Mouse (Mus musculus) neural tube, embryonic 13.5 days (tissue): Measurements from ENCODE around the gene Notch2. TPM values are rescaled to one million over a fixed set of nuclear protein-coding genes. Genes with fewer than 3 reads are reported as not detected.

Experiments
- ATAC-seq: fragments of 200-750 bp; cut with Nextera tagmentation; 2 replicates; pipeline ENCODE4 v1.8.0; 2017; ENCODE audit warnings: low read depth, mild to moderate bottlenecking, moderate TSS enrichment, moderate library complexity
- H3K27ac ChIP-seq: fragments of 300-500 bp; sonication (generic); replicated peaks from 2 replicates; pipeline ENCODE4 v1.5.1; 2015; ENCODE audit warnings: moderate library complexity, mild to moderate bottlenecking, inconsistent platforms
- H3K27me3 ChIP-seq: fragments of 300-500 bp; sonication (generic); 2 replicates; pipeline ENCODE4 v1.6.1; 2015; ENCODE audit warnings: mild to moderate bottlenecking, inconsistent platforms
- H3K36me3 ChIP-seq: fragments of 300-500 bp; sonication (generic); 2 replicates; pipeline ENCODE4 v1.6.1; 2015; ENCODE audit warnings: mild to moderate bottlenecking, inconsistent platforms
- H3K4me1 ChIP-seq: fragments of 300-500 bp; sonication (generic); replicated peaks from 2 replicates; pipeline ENCODE4 v1.6.1; 2015; ENCODE audit warnings: inconsistent platforms
- H3K4me2 ChIP-seq: fragments of 300-500 bp; sonication (generic); 2 replicates; pipeline ENCODE4 v1.6.1; 2015; ENCODE audit warnings: inconsistent platforms, mild to moderate bottlenecking, moderate library complexity
- H3K4me3 ChIP-seq: fragments of 300-500 bp; sonication (generic); 2 replicates; pipeline ENCODE4 v1.5.1; 2015; ENCODE audit warnings: mild to moderate bottlenecking, inconsistent platforms
- H3K9ac ChIP-seq: fragments of 300-500 bp; sonication (generic); 2 replicates; pipeline ENCODE4 v1.6.1; 2015; ENCODE audit warnings: moderate library complexity, mild to moderate bottlenecking, inconsistent platforms
- H3K9me3 ChIP-seq: fragments of 300-500 bp; sonication (generic); 2 replicates; pipeline ENCODE4 v1.6.1; 2016; ENCODE audit warnings: inconsistent platforms
- whole genome bisulfite sequencing: fragments of 180-500 bp; shearing (Covaris S2); methylation state at CpG from one replicate; pipeline ENCODE4 v1.1.7; 2015; 5-methylcytosine and 5-hydroxymethylcytosine counted together
- polyA plus RNA-seq: library from polyadenylated mRNA; unstranded; fragments of >200 nt; fragmentation: Nextera tagmentation; extraction: Ambion mirVana; gene quantifications from 2 replicates; pipeline ENCODE4 v1.2.1, GENCODE M21; 2015

Notch2 gene
- polyA plus RNA-seq, 1 experiment from 2014 or later = 11.2 TPM

- Histone ChIP-seq H3K27me3 (no peaks in the 10 kb centered on the region), H3K4me1 (peaks cover 21% of the 10 kb centered on the region), H3K36me3 (peaks cover 11% of the 10 kb centered on the region), H3K27ac (no peak overlapping the region), H3K9ac (no peak overlapping the region), H3K9me3 (no peaks in the 10 kb centered on the region), H3K4me3 (no peak overlapping the region), H3K4me2 (no peak overlapping the region)
- no peak for ATAC-seq
- 93% methylated on average over 8 of the region's 8 CpGs for WGBS
Observed at GRCm38 (mm10) chr3:98072570-98072969, 59.2 kb downstream of the Notch2 start.

DNA sequence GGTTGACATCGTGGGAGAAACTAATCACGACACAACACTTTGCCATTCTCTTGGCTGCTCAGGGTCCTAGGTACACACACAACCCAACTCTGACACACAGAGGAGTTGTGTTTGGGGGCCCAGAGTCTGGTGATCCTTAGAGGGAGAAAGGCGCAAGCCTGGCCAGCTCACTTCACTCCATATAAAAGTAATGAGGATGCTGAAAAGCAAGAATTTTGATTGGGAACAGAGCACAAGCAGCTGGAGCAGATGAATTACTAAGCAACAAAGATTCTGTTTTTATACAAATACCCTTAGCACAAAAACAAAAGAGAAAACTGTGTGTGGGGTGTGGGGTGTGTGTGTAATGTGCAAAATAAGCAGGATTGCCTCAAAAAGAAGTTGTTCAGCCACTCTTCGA, 60.2 kb downstream of the Notch2 start:
- 91% methylated on average over 4 of the region's 4 CpGs for WGBS
- Histone ChIP-seq H3K9ac (no peak overlapping the region), H3K27me3 (no peaks in the 10 kb centered on the region), H3K4me3 (no peak overlapping the region), H3K9me3 (no peaks in the 10 kb centered on the region), H3K4me1 (peaks cover 15% of the 10 kb centered on the region), H3K4me2 (no peak overlapping the region), H3K36me3 (peaks cover 11% of the 10 kb centered on the region), H3K27ac (no peak overlapping the region)
- ATAC-seq = no peak

DNA sequence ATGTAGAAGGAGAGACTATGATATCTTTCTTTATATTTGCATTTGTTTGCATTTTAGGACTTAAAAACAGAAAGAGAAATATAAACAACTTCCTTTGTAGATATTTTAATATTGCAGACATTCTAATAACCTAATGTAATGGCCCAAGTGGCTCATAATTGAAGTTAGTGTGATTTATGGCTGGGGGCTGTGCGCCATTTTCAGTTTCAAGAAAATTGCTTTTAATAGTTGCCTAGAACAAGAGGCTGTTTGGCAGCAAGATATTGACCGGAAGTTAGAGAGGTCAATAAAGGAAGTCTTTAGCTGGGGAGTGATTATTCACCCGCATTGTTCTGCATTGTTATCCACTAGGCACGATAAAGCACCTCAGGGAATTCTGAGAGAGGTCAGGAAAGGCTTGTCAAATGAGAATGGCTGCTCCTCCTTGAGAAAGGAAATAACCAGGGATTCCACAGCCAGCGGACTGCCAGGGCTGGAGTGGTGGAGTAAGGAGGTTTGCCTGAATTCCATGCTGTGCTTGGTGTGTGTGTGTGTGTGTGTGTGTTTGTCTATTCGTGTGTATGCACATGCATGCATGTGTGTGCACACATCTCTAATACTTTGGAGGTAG, 61.4 kb downstream of the Notch2 start:
- 30% methylated on average over 6 of the region's 6 CpGs for WGBS
- ATAC-seq = peak; percentile 48
- H3K4me3 ChIP-seq = no peak overlapping the region
- H3K36me3 ChIP-seq = peaks cover 11% of the 10 kb centered on the region
- H3K4me1 ChIP-seq = peaks cover 12% of the 10 kb centered on the region
- peak overlapping the region; percentile 68 for H3K27ac ChIP-seq
- peak overlapping the region; percentile 2; the same call in 1 of the 2 replicates for H3K4me2 ChIP-seq
- no peaks in the 10 kb centered on the region for H3K27me3 ChIP-seq
- no peak overlapping the region for H3K9ac ChIP-seq
- no peaks in the 10 kb centered on the region for H3K9me3 ChIP-seq

- no peaks in the 10 kb centered on the region for H3K9me3 ChIP-seq
- H3K27me3 ChIP-seq = no peaks in the 10 kb centered on the region
- 87% methylated on average over 5 of the region's 5 CpGs for WGBS
- H3K36me3 ChIP-seq = peaks cover 7% of the 10 kb centered on the region; the same call in 1 of the 2 replicates
- no peak overlapping the region for H3K27ac ChIP-seq
- no peak overlapping the region for H3K9ac ChIP-seq
- no peak overlapping the region for H3K4me3 ChIP-seq
- peaks cover 12% of the 10 kb centered on the region for H3K4me1 ChIP-seq
- no peak for ATAC-seq
- H3K4me2 ChIP-seq = no peak overlapping the region
Observed at GRCm38 (mm10) chr3:98077866-98078265, 64.5 kb downstream of the Notch2 start.

- Histone ChIP-seq H3K36me3 (peaks cover 7% of the 10 kb centered on the region; the same call in 1 of the 2 replicates), H3K27me3 (no peaks in the 10 kb centered on the region), H3K9ac (no peak overlapping the region), H3K4me2 (no peak overlapping the region), H3K27ac (no peak overlapping the region), H3K4me1 (peaks cover 18% of the 10 kb centered on the region), H3K9me3 (no peaks in the 10 kb centered on the region), H3K4me3 (no peak overlapping the region)
- ATAC-seq = no peak
- WGBS = 83% methylated on average over 1 of the region's 1 CpGs
Observed at GRCm38 (mm10) chr3:98078816-98079215, 65.5 kb downstream of the Notch2 start.

DNA sequence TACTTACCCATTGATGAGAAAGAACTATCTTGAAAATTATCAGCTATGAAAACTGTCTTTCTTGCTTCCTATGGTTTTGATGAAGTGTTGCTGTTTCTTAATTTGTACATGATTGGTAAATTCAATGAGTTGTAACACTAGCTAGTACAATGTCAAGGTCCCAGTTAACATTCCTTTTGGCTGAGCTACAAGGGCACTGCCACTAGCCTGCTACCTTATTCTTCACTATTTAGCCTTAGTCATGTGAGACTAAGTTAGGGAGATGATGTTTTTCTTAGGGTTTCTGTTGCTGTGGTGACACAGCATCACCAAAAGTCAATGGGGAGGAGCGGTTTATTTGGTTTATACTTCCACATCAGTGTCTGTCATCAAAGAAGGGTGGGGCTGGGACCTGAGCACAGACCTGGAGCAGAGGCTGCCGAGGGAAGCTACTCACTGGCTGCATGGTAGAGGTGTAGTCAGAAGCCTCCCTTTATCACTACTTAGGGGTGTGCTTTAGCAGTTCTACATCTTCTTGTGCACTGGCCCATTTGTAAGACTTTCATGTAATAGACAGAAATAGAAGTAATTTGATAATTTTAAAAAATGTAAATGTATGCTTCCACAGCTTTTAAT, 66.4 kb downstream of the Notch2 start:
- no peak for ATAC-seq
- 96% methylated on average over 2 of the region's 2 CpGs for WGBS
- H3K27me3 ChIP-seq = no peaks in the 10 kb centered on the region
- no peak overlapping the region for H3K4me3 ChIP-seq
- no peak overlapping the region for H3K4me2 ChIP-seq
- peaks cover 23% of the 10 kb centered on the region for H3K4me1 ChIP-seq
- no peak overlapping the region for H3K9ac ChIP-seq
- H3K27ac ChIP-seq = no peak overlapping the region
- H3K36me3 ChIP-seq = peaks cover 7% of the 10 kb centered on the region; the same call in 1 of the 2 replicates
- H3K9me3 ChIP-seq = no peaks in the 10 kb centered on the region

DNA sequence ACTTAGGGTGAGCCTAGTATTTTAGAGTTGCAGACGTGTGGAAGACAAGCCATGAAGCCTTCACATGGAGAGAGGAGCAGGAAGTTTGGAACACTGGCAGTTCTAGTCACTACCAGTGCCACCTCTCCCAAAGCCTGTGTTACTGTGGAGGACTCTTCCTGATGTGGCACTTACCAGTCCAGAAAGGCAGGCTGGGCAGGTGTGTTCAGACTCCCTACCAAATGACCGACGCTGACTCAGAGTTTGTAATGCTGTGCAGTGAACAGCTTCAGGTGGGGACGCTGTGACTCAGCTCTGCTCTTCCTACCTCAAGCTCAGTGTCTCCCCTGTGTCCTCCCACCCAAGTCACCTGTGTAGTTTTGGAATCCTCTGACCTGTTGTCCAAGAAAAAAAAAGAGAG, 67.3 kb downstream of the Notch2 start:
- H3K27ac ChIP-seq = no peak overlapping the region

GRCm38 (mm10) chr3:98082188-98082587, 68.9 kb downstream of the Notch2 start:
- H3K27ac ChIP-seq = no peak overlapping the region
- WGBS = 89% methylated on average over 3 of the region's 3 CpGs
- H3K27me3 ChIP-seq = no peaks in the 10 kb centered on the region
- no peaks in the 10 kb centered on the region for H3K9me3 ChIP-seq
- peaks cover 7% of the 10 kb centered on the region; the same call in 1 of the 2 replicates for H3K36me3 ChIP-seq
- ATAC-seq = no peak
- peaks cover 37% of the 10 kb centered on the region for H3K4me1 ChIP-seq
- no peak overlapping the region for H3K9ac ChIP-seq
- H3K4me2 ChIP-seq = no peak overlapping the region
- H3K4me3 ChIP-seq = no peak overlapping the region

More for the DNA sequence above, 67.3 kb downstream of the Notch2 start:
- Histone ChIP-seq H3K4me1 (peaks cover 23% of the 10 kb centered on the region), H3K9ac (no peak overlapping the region), H3K27me3 (no peaks in the 10 kb centered on the region), H3K9me3 (no peaks in the 10 kb centered on the region), H3K4me2 (no peak overlapping the region), H3K4me3 (no peak overlapping the region), H3K36me3 (peaks cover 7% of the 10 kb centered on the region; the same call in 1 of the 2 replicates)
- WGBS = 88% methylated on average over 4 of the region's 4 CpGs
- ATAC-seq = no peak

GRCm38 (mm10) chr3:98082972-98083371, 69.6 kb downstream of the Notch2 start:
- no peak overlapping the region for H3K4me3 ChIP-seq
- ATAC-seq = no peak
- WGBS = 79% methylated on average over 3 of the region's 3 CpGs

GRCm38 (mm10) chr3:98084061-98084655, 70.8 kb downstream of the Notch2 start:
- Histone ChIP-seq H3K4me3 (no peak overlapping the region), H3K4me1 (peaks cover 38% of the 10 kb centered on the region), H3K36me3 (peaks cover 7% of the 10 kb centered on the region; the same call in 1 of the 2 replicates), H3K27ac (peak overlapping the region; percentile 79), H3K27me3 (no peaks in the 10 kb centered on the region), H3K9me3 (no peaks in the 10 kb centered on the region), H3K9ac (0 out of 2 replicates have a peak overlapping the region, but pooled peaks have one; percentile 22), H3K4me2 (no peak overlapping the region)
- WGBS = 53% methylated on average over 8 of the region's 8 CpGs
- ATAC-seq = peak; percentile 80

More at GRCm38 (mm10) chr3:98082972-98083371, 69.6 kb downstream of the Notch2 start:
- Histone ChIP-seq H3K4me1 (peaks cover 37% of the 10 kb centered on the region), H3K9ac (no peak overlapping the region), H3K36me3 (peaks cover 7% of the 10 kb centered on the region; the same call in 1 of the 2 replicates), H3K4me2 (no peak overlapping the region), H3K27me3 (no peaks in the 10 kb centered on the region), H3K9me3 (no peaks in the 10 kb centered on the region), H3K27ac (no peak overlapping the region)

GRCm38 (mm10) chr3:98084870-98085269, 71.5 kb downstream of the Notch2 start:
- Histone ChIP-seq H3K4me1 (peaks cover 45% of the 10 kb centered on the region), H3K9ac (no peak overlapping the region), H3K9me3 (no peaks in the 10 kb centered on the region), H3K36me3 (peaks cover 7% of the 10 kb centered on the region; the same call in 1 of the 2 replicates), H3K4me2 (no peak overlapping the region), H3K27ac (peak overlapping the region; percentile 73), H3K4me3 (no peak overlapping the region), H3K27me3 (no peaks in the 10 kb centered on the region)
- WGBS = 65% methylated on average over 13 of the region's 13 CpGs
- ATAC-seq = peak; percentile 45; the same call in 1 of the 2 replicates

DNA sequence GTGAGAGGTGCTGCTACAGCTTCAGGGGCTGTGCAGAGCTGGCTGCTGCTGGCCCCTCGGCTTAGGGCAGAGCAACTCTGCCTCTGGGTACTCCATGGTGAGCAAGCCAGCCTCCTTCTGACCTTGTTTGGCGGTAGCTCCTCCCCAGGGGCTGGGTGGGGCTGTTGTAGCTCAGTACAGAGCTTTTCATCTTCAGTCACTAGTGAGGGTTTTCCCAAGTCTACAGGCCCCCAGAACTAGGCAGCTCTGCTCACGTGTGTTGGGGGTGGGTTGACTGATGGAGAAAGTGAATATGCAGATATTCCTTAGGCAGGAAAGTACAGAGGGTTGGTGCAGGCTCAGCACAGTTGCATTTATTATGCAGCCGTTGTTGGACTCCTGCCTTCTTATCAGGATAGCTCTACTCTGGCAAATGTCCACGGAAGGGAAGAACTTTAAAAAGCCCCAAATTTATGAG, 72.5 kb downstream of the Notch2 start:
- no peaks in the 10 kb centered on the region for H3K27me3 ChIP-seq
- no peaks in the 10 kb centered on the region for H3K9me3 ChIP-seq
- ATAC-seq = no peak
- H3K4me1 ChIP-seq = peaks cover 50% of the 10 kb centered on the region
- no peak overlapping the region for H3K4me3 ChIP-seq
- peak overlapping the region; percentile 73 for H3K27ac ChIP-seq
- no peak overlapping the region for H3K9ac ChIP-seq
- H3K36me3 ChIP-seq = peaks cover 7% of the 10 kb centered on the region; the same call in 1 of the 2 replicates
- 43% methylated on average over 5 of the region's 5 CpGs for WGBS
- H3K4me2 ChIP-seq = no peak overlapping the region
